Mouse (Mus musculus) MEL-GATA-1-ER (cell line): Measurements from ENCODE around the gene Cyp4a12b.
"Not testable (repeated sequence)": the region's sequence is repeated elsewhere in the genome, so short reads cannot be mapped to it uniquely, and the experiment has no call there.

Source experiments
- DNase-seq: peaks from one replicate; pipeline ENCODE4 v3.0.0-alpha.2; 2012; ENCODE audit warnings: low read depth; ENCODE audit errors: extremely low read depth

Cyp4a12b gene

GRCm38 (mm10) chr4:115411324-115411723 lies at the start of gene Cyp4a12b:
TSS of gene Cyp4a12b (plus strand) at chr4:115411624.
- not testable (repeated sequence) for DNase-seq

- not testable (repeated sequence) for DNase-seq
These were observed 45.8 kb upstream of the Cyp4a12b start for GRCm38 (mm10) chr4:115365624-115366023.

GRCm38 (mm10) chr4:115368067-115368466 lies 43.4 kb upstream of the Cyp4a12b start:
- DNase-seq: not testable (repeated sequence)

GRCm38 (mm10) chr4:115396256-115396655 lies 15.2 kb upstream of the Cyp4a12b start:
- not testable (repeated sequence) for DNase-seq

GRCm38 (mm10) chr4:115396950-115397349 lies 14.5 kb upstream of the Cyp4a12b start:
- DNase-seq: not testable (repeated sequence)

GRCm38 (mm10) chr4:115450577-115451137 lies 39.2 kb downstream of the Cyp4a12b start:
- DNase-seq: no peak

GRCm38 (mm10) chr4:115452304-115452703 lies 40.9 kb downstream of the Cyp4a12b start, which contains the start of gene Cyp4a30b:
TSS of gene Cyp4a30b (plus strand) at chr4:115452604.
- DNase-seq: no peak

- DNase-seq: not testable (repeated sequence)
These were observed 62.2 kb downstream of the Cyp4a12b start for GRCm38 (mm10) chr4:115473585-115473984.

- DNase-seq: not testable (repeated sequence)
These were observed 64.6 kb downstream of the Cyp4a12b start for GRCm38 (mm10) chr4:115476051-115476450.

- no peak for DNase-seq
These were observed 69.7 kb downstream of the Cyp4a12b start for GRCm38 (mm10) chr4:115481006-115481652.
